Mouse (Mus musculus) forebrain, postnatal 0 days (tissue): ENCODE measurements around the gene Cyp2t4. TPM values are rescaled to one million over a fixed set of nuclear protein-coding genes. Genes with fewer than 3 reads are reported as not detected.
A peak's percentile ranks its signal among the peaks of the same experiment; 100 is the strongest.

ENCODE experiments used
- ATAC-seq: fragments of 200-750 bp; cut with Nextera tagmentation; 2 replicates; pipeline ENCODE4 v1.8.0; 2017; ENCODE audit warnings: mild to moderate bottlenecking, moderate library complexity
- DNase-seq: peaks from one replicate; pipeline ENCODE4 v3.0.0-alpha.2; 2015
- H3K27ac ChIP-seq: fragments of 300-500 bp; sonication (generic); 2 replicates; pipeline ENCODE4 v1.5.1; 2014; ENCODE audit warnings: low read depth, mild to moderate bottlenecking, antibody characterized with exemption, low read length, moderate library complexity, mixed read lengths
- H3K27me3 ChIP-seq: fragments of 300-500 bp; sonication (generic); 2 replicates; pipeline ENCODE4 v1.6.1; 2014; ENCODE audit warnings: mild to moderate bottlenecking, low read length, mixed read lengths; ENCODE audit not compliant: insufficient read depth
- H3K36me3 ChIP-seq: fragments of 300-500 bp; sonication (generic); 2 replicates; pipeline ENCODE4 v1.6.1; 2014; ENCODE audit warnings: mild to moderate bottlenecking, moderate library complexity; ENCODE audit not compliant: insufficient read depth
- H3K4me1 ChIP-seq: fragments of 300-500 bp; sonication (generic); 2 replicates; pipeline ENCODE4 v1.6.1; 2014; ENCODE audit warnings: antibody characterized with exemption; ENCODE audit not compliant: insufficient read depth
- H3K4me2 ChIP-seq: fragments of 300-500 bp; sonication (generic); 2 replicates; pipeline ENCODE4 v1.6.1; 2014; ENCODE audit warnings: low read depth, mild to moderate bottlenecking, moderate library complexity
- H3K4me3 ChIP-seq: fragments of 300-500 bp; sonication (generic); 2 replicates; pipeline ENCODE4 v1.5.1; 2014; ENCODE audit warnings: low read depth, low read length, mixed read lengths
- H3K9ac ChIP-seq: fragments of 300-500 bp; sonication (generic); 2 replicates; pipeline ENCODE4 v1.6.1; 2014; ENCODE audit warnings: mild to moderate bottlenecking
- H3K9me3 ChIP-seq: fragments of 300-500 bp; sonication (generic); 2 replicates; pipeline ENCODE4 v1.6.1; 2016; ENCODE audit warnings: low read length
- CTCF ChIP-seq: sonication (generic); IDR thresholded peaks from 2 replicates; pipeline ENCODE4 v1.5.1; 2016; ENCODE audit warnings: antibody characterized with exemption, control low read depth, low read depth
- WGBS: fragments of 180-500 bp; shearing (Covaris S2); extraction: QIAGEN DNeasy Blood & Tissue Kit; methylation state at CpG from one replicate; pipeline ENCODE4 v1.1.7; 2014; 5-methylcytosine and 5-hydroxymethylcytosine counted together
- polyA plus RNA-seq: library from polyadenylated mRNA; unstranded; fragments of >200 nt; fragmentation: Nextera tagmentation; extraction: Ambion mirVana; gene quantifications from 2 replicates; pipeline ENCODE4 v1.2.1, GENCODE M21; 2015
- total RNA-seq: library from RNA; depleted of rRNA; stranded (reverse); fragments of >200 nt; gene quantifications from 2 replicates; pipeline ENCODE4 v1.2.3, GENCODE M21; 2014

Cyp2t4 gene
- total and polyA plus RNA-seq, 2 experiments from 2014 or later: 0.34 TPM; not detected in 1

DNA sequence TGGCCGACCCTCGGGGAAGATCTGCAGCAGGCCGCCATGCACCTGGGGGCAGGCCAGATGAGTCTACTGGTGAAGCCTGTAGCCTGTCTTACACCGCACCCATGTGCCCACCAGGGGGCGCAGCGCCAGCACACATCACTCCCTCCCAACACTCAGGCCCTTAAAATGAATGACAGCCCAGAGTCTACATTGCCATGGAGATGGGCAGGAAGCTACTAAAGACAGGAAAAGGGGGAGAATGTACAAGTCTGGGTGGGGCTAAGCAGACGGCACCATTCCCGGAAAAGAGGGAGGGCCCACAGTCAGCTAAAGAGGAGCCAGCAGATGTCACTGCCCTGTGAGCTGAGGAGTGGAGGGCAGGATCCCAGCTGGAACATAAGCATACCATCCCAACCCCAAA lies 6.4 kb downstream of the Cyp2t4 start:
- 16% methylated on average over 8 of the region's 8 CpGs for WGBS
- H3K4me1 ChIP-seq: peaks cover 19% of the 10 kb centered on the region
- no peak overlapping the region for H3K4me3 ChIP-seq
- H3K9ac ChIP-seq: no peak overlapping the region
- no peak overlapping the region for H3K4me2 ChIP-seq
- DNase-seq: peak; percentile 89
- ATAC-seq: peak; percentile 92
- H3K27me3 ChIP-seq: no peaks in the 10 kb centered on the region
- peak; percentile 97 for TF ChIP-seq CTCF
- no peaks in the 10 kb centered on the region for H3K9me3 ChIP-seq
- peaks cover 38% of the 10 kb centered on the region for H3K36me3 ChIP-seq
- no peak overlapping the region for H3K27ac ChIP-seq

- Histone ChIP-seq H3K27me3 (no peaks in the 10 kb centered on the region), H3K27ac (no peak overlapping the region), H3K9ac (no peak overlapping the region), H3K4me2 (no peak overlapping the region), H3K4me1 (peaks cover 24% of the 10 kb centered on the region), H3K36me3 (peaks cover 40% of the 10 kb centered on the region), H3K4me3 (no peak overlapping the region), H3K9me3 (no peaks in the 10 kb centered on the region)
- ATAC-seq (no peak), DNase-seq (no peak)
- 86% methylated on average over 3 of the region's 3 CpGs for WGBS
- TF ChIP-seq CTCF: no peak
Observed at GRCm38 (mm10) chr7:27160921-27161320, 7.4 kb downstream of the Cyp2t4 start.

DNA sequence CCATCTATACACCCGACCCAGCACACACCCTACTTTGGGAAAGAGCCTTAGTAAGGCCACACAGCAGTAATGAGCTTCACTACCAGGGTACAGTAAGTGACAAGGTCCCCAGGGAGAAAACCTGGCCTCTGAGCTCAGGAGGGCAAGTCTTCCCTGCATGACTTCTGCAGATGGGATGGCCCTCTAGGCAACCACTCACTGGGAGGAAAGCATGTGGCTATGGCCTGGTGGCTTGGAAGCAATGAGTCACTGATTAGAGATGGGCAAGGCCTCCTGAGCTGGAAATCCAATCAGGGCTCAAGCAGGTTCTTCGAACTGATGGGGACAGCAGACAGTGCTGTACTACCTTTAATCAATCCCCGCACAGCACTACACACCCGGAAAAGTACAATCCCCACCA lies 8.2 kb downstream of the Cyp2t4 start:
- Histone ChIP-seq H3K27ac (no peak overlapping the region), H3K36me3 (peaks cover 40% of the 10 kb centered on the region), H3K9ac (no peak overlapping the region), H3K4me2 (no peak overlapping the region), H3K4me1 (peaks cover 24% of the 10 kb centered on the region), H3K4me3 (no peak overlapping the region), H3K9me3 (no peaks in the 10 kb centered on the region), H3K27me3 (no peaks in the 10 kb centered on the region)
- DNase-seq: no peak
- no peak for ATAC-seq
- 92% methylated on average over 4 of the region's 4 CpGs for WGBS
- no peak for TF ChIP-seq CTCF

DNA sequence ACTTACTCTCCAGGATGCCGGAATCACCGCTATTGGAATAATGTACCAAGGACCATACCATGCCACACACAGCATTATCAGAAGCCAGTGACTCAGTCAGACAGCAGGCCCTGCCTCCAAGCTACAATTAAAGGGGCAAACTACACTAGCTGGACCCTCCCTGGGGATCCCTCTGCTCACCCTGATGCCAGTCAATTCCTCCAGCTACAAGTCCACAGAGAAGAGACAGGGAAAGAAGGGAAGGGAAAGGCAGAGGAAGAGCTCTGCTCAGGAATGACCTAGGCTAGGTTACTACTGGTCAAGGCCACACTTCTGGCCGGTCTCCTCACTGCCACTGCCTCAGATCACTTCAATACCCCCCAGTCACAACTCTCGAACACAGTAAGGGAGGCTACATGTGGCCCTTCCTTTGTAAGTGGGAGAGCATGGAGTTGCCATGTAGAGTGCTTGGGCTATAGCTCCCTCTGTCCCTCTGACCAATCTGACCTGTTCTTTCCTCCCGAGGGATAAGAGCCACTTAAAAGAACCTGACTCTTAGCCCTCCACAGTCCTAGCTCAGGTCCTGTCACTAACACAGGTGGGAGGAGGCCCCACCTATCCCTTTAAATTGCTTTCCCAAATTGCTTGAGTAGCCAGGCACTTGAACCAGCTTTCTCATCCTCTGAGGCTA lies 9.4 kb downstream of the Cyp2t4 start:
- no peaks in the 10 kb centered on the region for H3K9me3 ChIP-seq
- peaks cover 24% of the 10 kb centered on the region for H3K4me1 ChIP-seq
- peaks cover 32% of the 10 kb centered on the region for H3K36me3 ChIP-seq
- DNase-seq (no peak), ATAC-seq (no peak)
- H3K4me3 ChIP-seq: no peak overlapping the region
- 83% methylated on average over 5 of the region's 5 CpGs for WGBS
- peak overlapping the region; percentile 75 for H3K4me2 ChIP-seq
- no peak for TF ChIP-seq CTCF
- H3K9ac ChIP-seq: peak overlapping the region; percentile 28; the same call in 1 of the 2 replicates
- no peaks in the 10 kb centered on the region for H3K27me3 ChIP-seq
- H3K27ac ChIP-seq: no peak overlapping the region

GRCm38 (mm10) chr7:27163450-27163805 lies 9.9 kb downstream of the Cyp2t4 start:
- Histone ChIP-seq H3K36me3 (peaks cover 26% of the 10 kb centered on the region), H3K9me3 (no peaks in the 10 kb centered on the region), H3K27ac (no peak overlapping the region), H3K4me2 (peak overlapping the region; percentile 75), H3K9ac (peak overlapping the region; percentile 28; the same call in 1 of the 2 replicates), H3K4me3 (no peak overlapping the region), H3K4me1 (peaks cover 24% of the 10 kb centered on the region), H3K27me3 (no peaks in the 10 kb centered on the region)
- DNase-seq (no peak), ATAC-seq (no peak)
- 80% methylated on average over 5 of the region's 5 CpGs for WGBS
- no peak for TF ChIP-seq CTCF

DNA sequence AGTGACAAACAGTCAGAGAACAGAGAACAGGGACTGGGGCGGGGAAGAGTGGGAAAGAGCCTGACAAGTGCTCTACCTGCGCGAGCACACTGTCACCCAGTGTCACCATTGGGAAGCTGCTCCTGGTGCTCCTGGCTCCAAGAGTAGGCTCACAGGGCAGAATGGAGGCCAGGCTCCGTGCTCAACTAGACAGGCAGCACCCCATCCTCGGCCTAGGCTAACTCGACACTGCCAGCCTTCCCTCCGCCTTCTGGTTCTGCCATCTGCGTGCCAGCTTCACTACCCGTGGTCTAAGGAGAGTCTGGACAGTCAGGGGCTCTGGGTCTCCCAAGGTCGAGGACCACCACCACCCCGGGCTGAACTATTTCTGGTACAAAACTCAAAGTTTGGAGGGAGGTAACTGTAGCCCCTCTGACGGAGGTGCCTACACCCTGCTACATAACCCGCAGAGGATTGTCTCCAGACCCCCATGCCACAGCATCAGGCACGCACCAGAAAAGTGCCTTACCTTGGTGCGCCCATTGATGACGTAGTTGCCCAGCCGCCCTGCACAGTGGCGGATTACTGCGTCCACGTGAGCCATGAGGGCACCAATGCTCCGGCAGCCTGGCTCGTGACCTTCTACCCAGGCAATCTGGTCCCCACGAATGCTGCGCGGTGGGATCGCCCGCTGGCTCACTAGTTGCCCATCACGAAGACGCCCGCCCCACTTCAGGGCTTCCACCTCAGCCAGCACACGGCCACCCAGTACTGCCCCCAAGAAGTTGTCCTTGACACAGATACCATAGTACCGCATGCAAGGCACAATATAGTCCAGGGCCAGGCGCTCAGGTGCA lies 10.8 kb downstream of the Cyp2t4 start:
- 86% methylated on average over 33 of the region's 33 CpGs for WGBS
- H3K36me3 ChIP-seq: peaks cover 20% of the 10 kb centered on the region
- peaks cover 24% of the 10 kb centered on the region for H3K4me1 ChIP-seq
- no peaks in the 10 kb centered on the region for H3K27me3 ChIP-seq
- no peak overlapping the region for H3K4me3 ChIP-seq
- H3K9me3 ChIP-seq: no peaks in the 10 kb centered on the region
- no peak for ATAC-seq
- H3K27ac ChIP-seq: no peak overlapping the region
- no peak for DNase-seq
- peak overlapping the region; percentile 92 for H3K9ac ChIP-seq
- peak overlapping the region; percentile 75 for H3K4me2 ChIP-seq
- TF ChIP-seq CTCF: no peak
